Mouse (Mus musculus) heart, adult 2 months (tissue): ENCODE results near the gene Msl3.

Experiments
- CTCF ChIP-seq: fragments of 200-600 bp; IDR thresholded peaks from 2 replicates; pipeline ENCODE4 v1.8.1; 2022; ENCODE audit warnings: antibody characterized with exemption, mild to moderate bottlenecking, moderate library complexity
- EP300 ChIP-seq: fragments of 200-500 bp; IDR thresholded peaks from 2 replicates; pipeline ENCODE4 v1.6.1; 2011; ENCODE audit warnings: low read depth, low read length, control low read depth; ENCODE audit not compliant: insufficient read depth
- POLR2A ChIP-seq: fragments of 200-500 bp; IDR thresholded peaks from 2 replicates; pipeline ENCODE4 v1.6.1; 2011; ENCODE audit warnings: mild to moderate bottlenecking, low read depth, low read length, control low read depth; ENCODE audit not compliant: insufficient read depth

DNA sequence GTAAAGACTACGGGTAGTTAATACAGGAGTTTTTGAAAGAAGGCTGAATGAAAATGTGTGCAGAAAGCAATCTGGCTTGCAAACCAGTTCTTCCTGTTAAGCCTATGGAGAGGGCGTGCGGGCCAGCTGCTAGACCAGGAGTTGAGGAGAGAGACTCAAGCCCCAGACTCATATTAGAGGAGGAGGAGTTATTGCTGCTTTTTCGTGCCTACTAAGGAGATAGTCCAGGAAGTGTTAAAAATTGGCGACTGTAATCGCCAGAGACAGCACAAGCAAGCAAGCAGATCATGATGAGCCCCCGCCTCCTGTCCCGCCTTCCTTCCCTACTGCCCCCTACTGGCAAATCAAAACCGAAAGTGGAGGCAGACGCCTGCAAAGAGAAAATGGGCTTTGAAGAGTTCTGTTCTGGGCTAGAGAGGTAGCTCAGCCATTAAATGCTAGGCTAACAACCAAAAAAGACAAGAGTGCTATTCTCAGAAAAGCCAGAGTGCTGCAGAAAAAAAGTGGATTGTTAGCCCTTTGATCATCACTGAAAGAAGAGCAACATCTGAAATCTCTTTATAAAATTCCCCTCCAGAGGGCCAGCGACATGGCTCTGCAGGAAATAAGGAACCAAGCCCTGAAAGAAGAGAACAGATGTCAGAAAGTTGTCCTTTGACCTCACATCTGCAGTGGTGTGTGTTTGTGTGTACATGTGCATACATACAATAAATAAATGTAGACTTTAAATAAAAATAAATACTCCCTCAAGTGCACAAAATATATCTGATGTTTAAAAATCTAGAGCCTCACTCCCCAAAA lies 33.9 kb downstream of the Msl3 start:
- no peak for TF ChIP-seq POLR2A
- no peak for TF ChIP-seq EP300
- TF ChIP-seq CTCF = peak; percentile 78
